Mouse (Mus musculus): ENCODE measurements at regions not wholly inside any gene's neighbourhood (a gene's known extent, or its start where the extent isn't known, plus 50 kb on each side); places are given as distances from the start of the nearest gene placed in this dataset.
A peak's percentile ranks its signal among the peaks of the same experiment; 100 is the strongest.

DNA sequence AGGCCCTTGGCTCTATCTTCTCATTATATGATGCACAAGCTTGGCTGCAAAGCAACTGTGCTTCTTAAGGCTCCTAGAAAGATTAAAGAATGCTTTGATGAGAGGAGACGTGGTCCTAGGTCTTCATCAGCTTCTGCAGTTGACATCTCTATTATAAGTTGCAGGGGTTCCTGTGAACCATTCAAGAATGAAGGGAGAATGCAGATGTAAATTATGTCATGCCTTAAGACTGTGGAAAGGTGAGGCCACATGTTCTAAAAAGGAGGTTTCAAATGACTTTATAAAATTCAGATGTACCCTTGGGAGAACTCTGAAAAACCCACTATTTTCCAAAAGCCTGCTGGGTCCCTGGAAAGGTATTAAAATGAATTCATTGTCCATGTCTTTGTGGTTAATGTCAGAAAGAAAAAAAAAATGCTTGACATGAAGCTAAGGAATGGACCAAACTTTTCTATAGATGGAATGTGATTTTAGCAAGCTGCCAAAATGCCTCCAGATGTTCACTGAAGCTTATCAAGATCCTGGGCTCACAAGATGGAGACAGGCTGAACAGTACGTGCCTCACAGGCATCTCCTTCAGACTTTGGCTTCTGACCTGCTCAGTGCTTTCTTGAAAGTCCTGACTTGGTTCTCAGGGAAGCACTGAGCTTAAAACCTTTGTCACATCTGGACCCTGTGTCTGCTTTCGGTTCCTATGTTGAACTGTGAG lies 483.8 kb upstream of the Kazn start:
- no peak overlapping the region for H3K4me3 ChIP-seq (replicated peaks)
- 62% methylated on average over 3 of the region's 3 CpGs for WGBS

DNA sequence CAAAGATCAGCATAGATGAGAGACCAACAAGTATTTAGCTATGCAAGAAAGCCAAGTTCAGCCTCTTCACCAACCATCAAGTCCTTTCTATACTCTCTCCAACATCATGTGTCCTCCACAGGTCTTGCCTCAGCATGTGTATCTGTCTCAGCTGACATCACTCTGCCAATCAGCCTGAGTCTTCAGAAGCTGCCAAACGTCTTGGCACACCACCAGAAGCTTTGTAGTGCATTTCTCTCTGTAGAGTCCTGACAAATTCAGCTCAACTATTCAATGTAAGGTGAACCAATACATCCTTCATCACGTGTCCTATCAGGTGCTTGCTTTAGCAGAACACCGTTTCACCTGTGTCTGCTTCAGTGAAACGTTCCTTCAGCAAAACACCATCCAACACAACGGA lies 462.4 kb upstream of the Kazn start:
- no peak overlapping the region for H3K27ac ChIP-seq
- no peaks in the 10 kb centered on the region for H3K4me1 ChIP-seq (replicated peaks)
- no peaks in the 10 kb centered on the region for H3K36me3 ChIP-seq
- ATAC-seq (ENCODE audit: insufficient number of reproducible peaks, insufficient read depth, low FRiP score, low TSS enrichment, low read depth): no peak
- H3K27me3 ChIP-seq: no peaks in the 10 kb centered on the region
- H3K9me3 ChIP-seq: 0 out of 2 replicates have a peak, but pooled peaks cover 5% of the 10 kb centered on the region
- H3K4me3 ChIP-seq (replicated peaks): no peak overlapping the region
- H3K9ac ChIP-seq (replicated peaks): no peak overlapping the region
- no peak overlapping the region for H3K4me2 ChIP-seq
- 87% methylated on average over 5 of the region's 5 CpGs for whole genome bisulfite sequencing

More for the DNA sequence above, 483.8 kb upstream of the Kazn start:
- Histone ChIP-seq H3K9ac (replicated peaks) (no peak overlapping the region), H3K36me3 (no peaks in the 10 kb centered on the region), H3K27ac (no peak overlapping the region), H3K9me3 (no peaks in the 10 kb centered on the region), H3K4me1 (replicated peaks) (peaks cover 5% of the 10 kb centered on the region; the same call in 1 of the 2 replicates), H3K4me2 (no peak overlapping the region), H3K27me3 (no peaks in the 10 kb centered on the region)
- no peak; the same call in 1 of the 2 replicates for ATAC-seq (ENCODE audit: insufficient number of reproducible peaks, insufficient read depth, low FRiP score, low TSS enrichment, low read depth)

DNA sequence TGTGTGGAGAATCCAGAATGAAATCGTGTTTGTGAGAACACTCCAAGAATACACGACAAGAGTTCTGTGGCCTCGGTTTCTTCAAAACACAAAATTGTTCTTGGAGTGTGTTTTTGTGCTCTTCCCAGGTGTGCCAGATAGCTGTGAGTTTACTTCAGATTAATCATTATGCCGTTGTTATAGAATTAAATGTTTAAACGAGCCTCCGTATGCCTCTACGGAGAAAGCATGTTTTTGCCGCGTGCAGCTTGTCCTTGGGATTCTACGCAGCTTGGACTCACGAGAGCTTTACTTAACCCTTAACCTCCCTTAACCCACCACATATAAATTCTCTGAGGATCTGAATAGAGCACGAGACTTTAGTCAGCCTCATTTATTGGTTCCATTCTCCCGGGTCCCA lies 455.7 kb upstream of the Kazn start:
- no peak overlapping the region for H3K4me2 ChIP-seq
- H3K4me1 ChIP-seq (replicated peaks): no peaks in the 10 kb centered on the region
- H3K4me3 ChIP-seq (replicated peaks): no peak overlapping the region
- no peak overlapping the region for H3K27ac ChIP-seq
- ATAC-seq (ENCODE audit: insufficient number of reproducible peaks, insufficient read depth, low FRiP score, low TSS enrichment, low read depth): no peak
- H3K9me3 ChIP-seq: no peaks in the 10 kb centered on the region
- no peak overlapping the region for H3K9ac ChIP-seq (replicated peaks)
- H3K27me3 ChIP-seq: no peaks in the 10 kb centered on the region
- WGBS: 71% methylated on average over 13 of the region's 13 CpGs
- no peaks in the 10 kb centered on the region for H3K36me3 ChIP-seq

DNA sequence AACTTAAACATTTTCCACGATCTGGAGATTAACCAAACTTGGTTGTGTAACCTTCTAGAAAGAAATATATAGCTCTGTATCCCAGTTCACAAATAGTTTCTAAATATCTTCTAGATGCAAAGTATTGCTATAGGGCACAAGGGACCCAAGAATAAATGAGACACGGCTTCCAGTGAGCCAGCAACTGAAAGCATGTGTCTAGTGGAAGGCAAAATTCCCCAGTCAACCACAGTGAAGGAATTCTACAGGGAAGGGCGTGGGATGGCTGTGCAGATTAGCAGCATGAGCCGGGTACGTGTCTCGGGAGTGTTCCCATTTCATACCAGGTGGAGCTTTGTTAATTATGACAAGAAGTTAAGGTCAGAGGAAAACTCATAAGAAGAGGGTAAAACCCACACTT lies 449.0 kb upstream of the Kazn start:
- H3K9me3 ChIP-seq: no peaks in the 10 kb centered on the region
- H3K9ac ChIP-seq (replicated peaks): no peak overlapping the region
- no peak overlapping the region for H3K4me3 ChIP-seq (replicated peaks)
- WGBS: 70% methylated on average over 6 of the region's 6 CpGs
- no peak overlapping the region for H3K27ac ChIP-seq
- H3K36me3 ChIP-seq: no peaks in the 10 kb centered on the region
- ATAC-seq (ENCODE audit: insufficient number of reproducible peaks, insufficient read depth, low FRiP score, low TSS enrichment, low read depth): no peak
- no peaks in the 10 kb centered on the region for H3K4me1 ChIP-seq (replicated peaks)
- no peak overlapping the region for H3K4me2 ChIP-seq
- no peaks in the 10 kb centered on the region for H3K27me3 ChIP-seq

DNA sequence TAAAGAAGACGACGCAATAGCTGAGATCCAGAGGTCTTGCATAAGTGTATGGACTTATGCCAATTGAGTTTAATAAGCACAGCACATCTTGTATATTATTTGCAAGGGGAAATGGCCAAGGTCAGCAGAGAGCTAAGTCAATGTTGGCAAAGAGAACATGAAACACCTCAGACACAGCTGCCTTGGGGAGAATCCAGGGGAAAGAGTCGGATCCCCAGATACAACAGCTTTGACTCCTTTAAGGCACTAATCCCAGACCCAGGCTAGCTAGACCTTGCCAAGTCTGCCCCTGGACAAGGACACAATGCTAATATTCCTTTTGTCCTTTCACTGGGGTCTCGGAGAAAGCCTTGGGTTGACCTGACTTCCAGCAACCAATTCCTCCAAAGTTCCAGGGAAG lies 438.2 kb upstream of the Kazn start:
- peaks cover 18% of the 10 kb centered on the region for H3K4me1 ChIP-seq (replicated peaks)
- H3K9ac ChIP-seq (replicated peaks): no peak overlapping the region
- 86% methylated on average over 4 of the region's 4 CpGs for WGBS
- ATAC-seq (ENCODE audit: insufficient number of reproducible peaks, insufficient read depth, low FRiP score, low TSS enrichment, low read depth): no peak
- no peak overlapping the region for H3K4me3 ChIP-seq (replicated peaks)
- H3K27me3 ChIP-seq: no peaks in the 10 kb centered on the region
- H3K4me2 ChIP-seq: no peak overlapping the region
- H3K9me3 ChIP-seq: no peaks in the 10 kb centered on the region
- H3K36me3 ChIP-seq: no peaks in the 10 kb centered on the region
- H3K27ac ChIP-seq: no peak overlapping the region

DNA sequence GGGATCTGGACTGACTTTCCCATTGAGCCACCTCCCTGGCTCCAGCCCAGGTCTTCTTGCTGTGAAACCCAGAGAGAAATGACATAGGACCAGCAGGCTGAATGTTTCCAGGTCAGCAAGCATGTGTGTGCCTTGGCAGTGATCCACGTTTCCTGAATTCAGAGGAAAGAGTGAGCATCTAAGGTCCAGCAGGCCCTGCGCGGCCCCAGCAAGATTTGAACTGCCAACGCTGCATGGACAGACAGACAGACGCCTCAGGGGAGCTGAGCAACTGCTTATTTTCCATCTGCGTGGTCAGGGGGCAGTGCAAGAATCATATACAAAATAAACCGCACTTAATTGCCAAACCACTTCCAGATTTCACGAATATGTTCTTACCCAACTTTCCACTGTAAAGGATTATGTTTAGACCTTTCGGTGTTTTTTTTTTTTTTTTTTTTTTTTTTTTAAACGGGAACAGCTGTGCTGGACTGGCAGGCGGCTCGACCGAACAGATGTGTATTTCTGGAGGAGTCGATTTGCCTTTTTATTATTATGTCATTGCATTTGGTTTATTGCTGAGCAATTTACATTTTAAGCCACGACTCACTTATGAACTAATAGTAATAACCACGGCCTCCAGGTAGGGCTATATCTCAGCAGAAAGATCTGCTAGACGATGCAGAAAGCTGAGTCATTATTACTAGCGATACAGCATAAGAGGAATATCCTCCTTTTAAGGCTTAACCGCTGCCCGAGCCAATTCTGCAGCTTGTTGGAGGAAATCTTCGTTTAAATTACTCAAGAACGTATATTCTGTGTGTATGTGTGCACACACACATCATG lies 435.7 kb upstream of the Kazn start:
- peak; percentile 50 for ATAC-seq (ENCODE audit: insufficient number of reproducible peaks, insufficient read depth, low FRiP score, low TSS enrichment, low read depth)

DNA sequence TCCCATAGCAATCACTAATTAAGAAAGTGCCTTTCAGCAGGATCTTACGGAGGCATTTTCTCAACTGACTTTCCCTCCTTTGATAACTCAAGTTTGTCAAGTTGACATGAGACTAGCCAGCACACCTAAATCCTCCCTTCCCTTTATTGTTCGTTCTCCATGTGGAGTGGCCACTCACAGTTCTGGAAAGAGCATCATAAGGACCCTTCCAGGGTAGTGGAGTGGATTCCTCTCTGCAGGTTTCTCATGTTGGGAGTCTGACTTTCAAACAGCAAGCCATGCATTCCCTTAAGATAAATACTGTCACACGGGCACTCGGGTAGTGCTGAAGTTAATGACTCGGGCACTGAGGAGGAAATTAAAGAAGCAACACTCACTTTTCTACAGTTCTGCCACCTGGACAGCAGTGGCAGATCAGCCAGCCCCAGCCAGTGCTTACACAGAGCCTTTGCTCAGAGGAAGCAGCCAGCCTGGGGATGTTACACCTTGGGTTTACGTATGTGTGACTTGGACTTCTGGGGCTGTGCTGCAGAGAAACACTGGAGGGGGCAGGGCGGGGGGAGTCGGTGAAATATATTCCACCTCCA lies 432.8 kb upstream of the Kazn start:
- Histone ChIP-seq H3K27me3 (no peaks in the 10 kb centered on the region), H3K27ac (no peak overlapping the region), H3K4me3 (replicated peaks) (no peak overlapping the region), H3K4me2 (no peak overlapping the region), H3K9ac (replicated peaks) (no peak overlapping the region), H3K36me3 (no peaks in the 10 kb centered on the region), H3K9me3 (peaks cover 2% of the 10 kb centered on the region; the same call in 1 of the 2 replicates), H3K4me1 (replicated peaks) (peaks cover 25% of the 10 kb centered on the region)
- no peak for ATAC-seq (ENCODE audit: insufficient number of reproducible peaks, insufficient read depth, low FRiP score, low TSS enrichment, low read depth)
- WGBS: 65% methylated on average over 8 of the region's 8 CpGs

More for the DNA sequence above, 435.7 kb upstream of the Kazn start:
- WGBS: 43% methylated on average over 22 of the region's 22 CpGs
- H3K27me3 ChIP-seq: no peaks in the 10 kb centered on the region
- peak overlapping the region; percentile 73 for H3K27ac ChIP-seq
- peaks cover 25% of the 10 kb centered on the region for H3K4me1 ChIP-seq (replicated peaks)
- no peaks in the 10 kb centered on the region for H3K36me3 ChIP-seq
- H3K9me3 ChIP-seq: no peaks in the 10 kb centered on the region
- no peak overlapping the region for H3K4me3 ChIP-seq (replicated peaks)
- H3K9ac ChIP-seq (replicated peaks): no peak overlapping the region
- no peak overlapping the region for H3K4me2 ChIP-seq

DNA sequence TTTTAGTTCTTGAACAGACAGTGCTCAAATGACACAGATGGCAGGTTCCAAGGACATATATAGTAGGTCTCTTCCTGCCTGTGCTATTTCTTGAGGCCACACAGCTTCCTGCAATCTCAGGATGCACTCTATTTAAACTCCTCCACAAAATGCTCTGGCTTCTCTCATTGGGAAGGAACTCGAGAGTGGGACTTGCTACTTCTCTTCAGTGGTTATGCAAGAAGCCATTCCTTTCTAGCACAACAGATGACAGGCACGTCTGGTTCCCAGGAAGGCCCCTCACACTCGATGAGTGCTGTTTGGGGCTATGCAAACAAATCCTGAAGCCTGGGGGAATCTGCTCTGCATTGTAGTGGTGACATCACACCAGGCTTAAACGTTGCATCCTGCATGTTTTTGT lies 425.6 kb upstream of the Kazn start:
- Histone ChIP-seq H3K9ac (replicated peaks) (no peak overlapping the region), H3K27ac (no peak overlapping the region), H3K27me3 (no peaks in the 10 kb centered on the region), H3K4me2 (no peak overlapping the region), H3K4me1 (replicated peaks) (no peaks in the 10 kb centered on the region), H3K4me3 (replicated peaks) (no peak overlapping the region), H3K36me3 (no peaks in the 10 kb centered on the region), H3K9me3 (peaks cover 5% of the 10 kb centered on the region; the same call in 1 of the 2 replicates)
- 53% methylated on average over 4 of the region's 4 CpGs for WGBS
- no peak for ATAC-seq (ENCODE audit: insufficient number of reproducible peaks, insufficient read depth, low FRiP score, low TSS enrichment, low read depth)

DNA sequence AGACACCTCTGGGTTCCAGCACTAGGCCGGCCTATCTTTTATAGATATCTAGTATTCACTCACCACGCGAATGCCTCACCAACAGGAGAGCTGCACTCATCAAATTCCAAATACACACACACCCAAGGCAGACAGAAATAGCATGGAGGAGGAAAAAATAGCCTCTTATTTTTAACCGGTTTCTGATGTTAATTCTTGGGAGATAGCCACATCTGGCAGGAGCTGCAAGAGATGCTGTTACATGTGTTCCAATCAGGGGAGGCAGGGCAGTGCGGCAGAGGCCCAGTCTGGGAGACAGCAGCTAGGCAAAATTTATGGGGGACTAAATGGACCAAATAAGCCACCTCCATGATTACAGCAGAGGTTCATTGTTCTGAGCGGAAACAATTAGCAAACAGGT lies 419.0 kb upstream of the Kazn start:
- no peak overlapping the region for H3K27ac ChIP-seq
- no peak overlapping the region for H3K4me3 ChIP-seq (replicated peaks)
- no peak overlapping the region for H3K9ac ChIP-seq (replicated peaks)
- H3K4me2 ChIP-seq: no peak overlapping the region
- ATAC-seq (ENCODE audit: insufficient number of reproducible peaks, insufficient read depth, low FRiP score, low TSS enrichment, low read depth): no peak
- 0 out of 2 replicates have a peak, but pooled peaks cover 2% of the 10 kb centered on the region for H3K9me3 ChIP-seq
- H3K4me1 ChIP-seq (replicated peaks): no peaks in the 10 kb centered on the region
- H3K27me3 ChIP-seq: no peaks in the 10 kb centered on the region
- no peaks in the 10 kb centered on the region for H3K36me3 ChIP-seq
- WGBS: 77% methylated on average over 6 of the region's 6 CpGs

DNA sequence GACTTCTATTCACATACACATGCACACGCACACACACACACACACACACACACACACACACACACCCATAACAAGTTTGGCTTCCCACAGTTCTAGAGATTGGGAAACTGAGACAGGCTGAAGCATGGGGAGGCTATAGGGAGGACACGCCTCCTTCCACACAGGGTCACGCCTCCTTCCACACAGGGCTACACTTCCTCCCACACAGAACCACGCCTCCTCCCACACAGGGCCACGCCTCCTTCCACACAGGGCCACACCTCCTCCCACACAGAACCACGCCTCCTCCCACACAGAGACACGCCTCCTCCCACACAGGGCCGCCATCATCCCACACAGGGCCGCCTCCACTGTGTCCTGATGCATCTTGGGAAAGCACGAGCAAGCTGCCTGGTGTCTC lies 401.9 kb upstream of the Kazn start:
- Histone ChIP-seq H3K4me1 (replicated peaks) (no peaks in the 10 kb centered on the region), H3K27me3 (no peaks in the 10 kb centered on the region), H3K4me3 (replicated peaks) (no peak overlapping the region), H3K27ac (no peak overlapping the region), H3K36me3 (no peaks in the 10 kb centered on the region), H3K9me3 (no peaks in the 10 kb centered on the region), H3K9ac (replicated peaks) (no peak overlapping the region), H3K4me2 (no peak overlapping the region)
- 91% methylated on average over 10 of the region's 10 CpGs for WGBS
- peak; percentile 57; the same call in 1 of the 2 replicates for ATAC-seq (ENCODE audit: insufficient number of reproducible peaks, insufficient read depth, low FRiP score, low TSS enrichment, low read depth)

DNA sequence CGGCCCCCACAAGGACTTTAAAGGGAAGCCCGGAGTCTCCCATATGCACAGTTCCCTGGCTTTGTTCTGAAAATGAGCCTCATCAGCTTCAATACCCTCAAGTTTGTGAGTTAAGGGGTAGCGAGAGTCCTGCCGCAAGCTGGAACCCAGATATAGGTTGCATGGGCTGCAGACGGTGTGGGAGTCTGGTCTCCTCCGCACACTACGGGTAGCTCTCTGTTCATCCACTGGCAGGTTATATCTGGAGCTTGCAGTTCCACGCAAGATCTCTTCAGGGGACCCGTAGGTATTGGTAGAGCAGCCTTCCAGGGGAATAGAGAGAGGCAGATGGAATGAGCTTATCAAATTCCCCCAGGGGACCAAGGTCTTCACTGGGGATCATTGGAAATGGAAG lies 400.1 kb upstream of the Kazn start:
- Histone ChIP-seq H3K36me3 (no peaks in the 10 kb centered on the region), H3K9ac (replicated peaks) (no peak overlapping the region), H3K4me1 (replicated peaks) (no peaks in the 10 kb centered on the region), H3K4me3 (replicated peaks) (no peak overlapping the region), H3K4me2 (no peak overlapping the region), H3K9me3 (no peaks in the 10 kb centered on the region), H3K27ac (no peak overlapping the region), H3K27me3 (no peaks in the 10 kb centered on the region)
- ATAC-seq (ENCODE audit: insufficient number of reproducible peaks, insufficient read depth, low FRiP score, low TSS enrichment, low read depth): no peak
- 83% methylated on average over 9 of the region's 9 CpGs for WGBS

Data from limb, embryonic 12.5 days (tissue).